Mouse (Mus musculus): ENCODE measurements at regions not wholly inside any gene's neighbourhood (a gene's known extent, or its start where the extent isn't known, plus 50 kb on each side); places are given as distances from the start of the nearest gene placed in this dataset.

DNA sequence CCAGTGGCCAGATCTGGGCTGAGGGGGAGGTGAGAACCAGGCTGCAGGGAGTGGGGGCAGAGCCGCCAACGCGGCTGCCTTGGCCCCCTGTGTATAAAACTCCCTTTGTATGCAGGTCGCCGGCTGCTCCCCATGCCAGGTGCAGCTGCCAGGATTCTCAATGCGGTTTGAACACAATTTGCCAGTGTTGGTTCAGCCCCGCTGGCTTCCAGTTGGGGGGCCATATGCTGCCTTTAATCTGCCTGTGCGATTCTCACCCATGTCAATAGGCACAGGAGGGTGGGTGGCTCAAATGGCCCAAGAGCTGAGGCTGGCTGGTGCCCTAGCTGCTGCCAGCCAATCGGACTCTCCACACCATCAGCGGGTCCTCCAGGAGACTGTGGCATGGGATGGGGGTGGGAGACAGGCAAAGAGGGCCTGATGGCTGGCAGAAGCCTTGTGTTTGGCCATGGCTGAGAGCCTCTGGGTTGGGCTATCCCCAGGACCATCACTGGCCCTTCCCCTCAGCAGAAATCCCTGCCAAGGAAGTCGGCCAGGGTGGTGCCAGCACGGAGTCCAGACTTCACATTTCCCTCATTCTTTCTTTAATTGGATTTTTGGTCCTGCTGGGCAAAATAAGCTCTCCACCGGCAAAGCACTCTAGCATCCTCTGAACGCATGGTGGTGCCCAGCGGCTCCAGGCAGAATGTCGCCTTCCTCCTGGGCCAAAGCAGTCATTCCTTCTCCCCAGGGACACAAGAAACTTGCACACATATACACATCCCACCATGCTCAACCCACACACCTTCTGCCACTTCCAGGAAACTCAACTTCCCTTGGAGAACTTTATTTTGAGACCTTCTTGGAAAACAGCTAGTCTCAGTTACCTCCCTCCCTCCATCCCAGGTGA, 338.0 kb downstream of the Bcor start:
- no peak overlapping the region for H3K9ac ChIP-seq (ENCODE audit: low read length)

DNA sequence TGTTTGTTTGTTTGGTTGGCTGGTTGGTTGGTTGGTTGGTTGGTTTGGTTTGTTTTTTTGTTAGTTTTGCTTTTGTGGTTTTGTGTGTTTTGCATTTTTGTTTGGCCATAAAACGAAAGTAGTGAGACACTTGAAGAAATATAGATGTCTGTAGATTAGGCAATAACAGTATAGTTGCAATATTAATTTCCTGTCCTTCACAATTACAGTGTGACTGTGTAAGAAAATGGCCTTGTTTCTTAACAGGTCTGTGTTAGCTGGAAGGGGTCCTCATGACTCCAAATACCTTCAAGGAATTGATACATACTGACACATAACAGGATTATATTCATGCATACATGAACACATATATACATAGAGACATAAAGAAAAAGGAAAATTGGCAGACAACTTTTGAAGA, 334.2 kb downstream of the Bcor start:
- Histone ChIP-seq H3K4me1 (ENCODE audit: control insufficient read depth in 2 of 2, insufficient read depth in 2 of 2, low read length in 2 of 2) (peaks cover 0 to 3% of the 10 kb centered on the region in 2 experiments; a peak in 2 of 4 replicates), H3K9ac (ENCODE audit: low read length) (no peak overlapping the region), H3K27me3 (ENCODE audit: control insufficient read depth, insufficient read depth, low read length) (0 out of 2 replicates have a peak, but pooled peaks cover 3% of the 10 kb centered on the region), H3K36me3 (ENCODE audit: control insufficient read depth, insufficient read depth, low read length) (no peaks in the 10 kb centered on the region), H3K4me2 (ENCODE audit: low read length) (no peak overlapping the region), H3K9me3 (ENCODE audit: control insufficient read depth, low read length) (no peaks in the 10 kb centered on the region), H3K27ac (replicated peaks in 1 of 2; ENCODE audit: control insufficient read depth in 1 of 2, insufficient read depth in 1 of 2, low read depth in 2 of 2, low read length in 2 of 2) (no peak overlapping the region), H3K4me3 (ENCODE audit: control insufficient read depth in 1 of 2, insufficient read depth in 1 of 2, low read depth in 1 of 2, low read length in 2 of 2) (no peak overlapping the region)
- no peak for ATAC-seq (ENCODE audit: insufficient number of reproducible peaks, insufficient read depth, low FRiP score, low read depth)
- 68% methylated on average over 1 of the region's 1 CpGs for WGBS

More for the DNA sequence above, 338.0 kb downstream of the Bcor start:
- H3K9me3 ChIP-seq (ENCODE audit: control insufficient read depth, low read length), result no peaks in the 10 kb centered on the region
- no peaks in the 10 kb centered on the region for H3K27me3 ChIP-seq (ENCODE audit: control insufficient read depth, insufficient read depth, low read length)
- ATAC-seq (ENCODE audit: insufficient number of reproducible peaks, insufficient read depth, low FRiP score, low read depth), result no peak
- peaks cover 0 to 3% of the 10 kb centered on the region in 2 experiments; a peak in 2 of 4 replicates for H3K4me1 ChIP-seq (ENCODE audit: control insufficient read depth in 2 of 2, insufficient read depth in 2 of 2, low read length in 2 of 2)
- WGBS, result 56% methylated on average over 16 of the region's 16 CpGs
- H3K36me3 ChIP-seq (ENCODE audit: control insufficient read depth, insufficient read depth, low read length), result no peaks in the 10 kb centered on the region
- H3K27ac ChIP-seq (replicated peaks in 1 of 2; ENCODE audit: control insufficient read depth in 1 of 2, insufficient read depth in 1 of 2, low read depth in 2 of 2, low read length in 2 of 2), result no peak overlapping the region
- H3K4me3 ChIP-seq (ENCODE audit: control insufficient read depth in 1 of 2, insufficient read depth in 1 of 2, low read depth in 1 of 2, low read length in 2 of 2), result no peak overlapping the region
- no peak overlapping the region for H3K4me2 ChIP-seq (ENCODE audit: low read length)

DNA sequence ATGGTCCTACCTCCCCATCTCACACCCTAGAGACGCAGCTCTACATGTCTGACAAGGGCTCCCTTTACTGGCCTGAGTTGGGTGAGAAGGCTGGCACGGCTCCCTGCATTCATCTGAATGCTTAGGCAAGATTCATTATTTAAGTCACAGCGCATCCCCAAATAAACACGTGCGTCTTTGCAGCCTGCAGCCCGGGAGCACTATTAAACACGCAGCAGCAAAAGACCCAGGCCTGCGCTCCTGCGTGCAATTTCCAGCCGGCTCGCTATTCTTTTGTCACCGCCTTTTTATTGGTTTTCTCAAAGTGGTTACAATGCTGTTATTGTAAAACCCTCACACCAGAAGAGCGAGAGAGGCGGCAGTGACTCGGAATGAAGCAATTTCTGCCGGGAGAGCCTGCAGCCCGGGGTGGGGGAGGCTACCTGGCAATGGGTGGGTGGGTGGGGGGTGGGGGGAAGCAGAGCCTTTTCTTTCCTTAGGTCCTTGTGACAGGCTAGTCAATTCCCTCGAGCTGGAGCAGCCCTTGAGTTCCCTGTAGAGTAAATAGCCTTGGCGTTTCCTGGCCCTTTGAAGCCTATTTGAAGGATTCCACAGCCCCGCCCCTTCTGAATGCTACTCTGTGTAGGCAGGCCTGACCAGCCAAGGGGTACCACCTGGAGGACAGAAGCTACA, 333.3 kb downstream of the Bcor start:
- Histone ChIP-seq H3K27ac (replicated peaks in 1 of 2; ENCODE audit: control insufficient read depth in 1 of 2, insufficient read depth in 1 of 2, low read depth in 2 of 2, low read length in 2 of 2) (no peak overlapping the region), H3K4me2 (ENCODE audit: low read length) (peak overlapping the region; percentile 29)

DNA sequence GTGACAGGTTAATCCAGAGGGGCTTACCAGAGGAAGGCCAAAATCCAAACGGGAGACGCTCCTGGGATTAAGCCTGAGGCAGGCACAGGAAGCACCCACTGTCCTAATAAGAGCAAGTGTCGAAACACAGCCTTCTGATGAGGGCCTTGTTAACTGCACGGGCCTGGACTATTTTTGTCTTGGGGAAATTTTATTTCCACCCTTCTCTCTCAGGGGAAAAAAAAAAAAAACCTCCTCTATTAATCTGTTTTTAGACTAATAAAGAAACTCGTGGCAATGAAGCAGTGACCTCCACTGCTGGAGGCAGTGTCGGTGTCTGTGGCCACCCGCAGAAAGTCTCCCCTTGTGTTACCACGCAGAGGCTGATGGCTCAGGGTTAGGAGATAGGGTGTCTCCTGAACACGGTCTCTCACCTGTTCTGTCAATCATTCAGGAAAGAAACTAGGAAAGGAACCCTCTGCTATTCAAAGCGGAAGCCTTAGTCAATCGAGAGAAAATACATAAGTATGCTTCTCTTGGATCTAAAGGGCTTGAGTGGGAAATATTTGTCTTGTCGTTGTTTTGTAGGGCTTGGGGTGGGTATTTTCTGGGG, 330.6 kb downstream of the Bcor start:
- ATAC-seq (ENCODE audit: insufficient number of reproducible peaks, insufficient read depth, low FRiP score, low read depth), result no peak
- Histone ChIP-seq H3K4me3 (ENCODE audit: control insufficient read depth in 1 of 2, insufficient read depth in 1 of 2, low read depth in 1 of 2, low read length in 2 of 2) (no peak overlapping the region), H3K36me3 (ENCODE audit: control insufficient read depth, insufficient read depth, low read length) (no peaks in the 10 kb centered on the region), H3K9ac (ENCODE audit: low read length) (no peak overlapping the region), H3K4me2 (ENCODE audit: low read length) (no peak overlapping the region), H3K27ac (replicated peaks in 1 of 2; ENCODE audit: control insufficient read depth in 1 of 2, insufficient read depth in 1 of 2, low read depth in 2 of 2, low read length in 2 of 2) (no peak overlapping the region), H3K27me3 (ENCODE audit: control insufficient read depth, insufficient read depth, low read length) (0 out of 2 replicates have a peak, but pooled peaks cover 4% of the 10 kb centered on the region), H3K9me3 (ENCODE audit: control insufficient read depth, low read length) (no peaks in the 10 kb centered on the region), H3K4me1 (ENCODE audit: control insufficient read depth in 2 of 2, insufficient read depth in 2 of 2, low read length in 2 of 2) (no peaks in the 10 kb centered on the region; a peak in 1 of 4 replicates)
- WGBS, result 66% methylated on average over 12 of the region's 12 CpGs

More for the DNA sequence above, 333.3 kb downstream of the Bcor start:
- H3K9ac ChIP-seq (ENCODE audit: low read length), result no peak overlapping the region
- H3K4me1 ChIP-seq (ENCODE audit: control insufficient read depth in 2 of 2, insufficient read depth in 2 of 2, low read length in 2 of 2), result peaks cover 0 to 3% of the 10 kb centered on the region in 2 experiments; a peak in 2 of 4 replicates
- no peak for ATAC-seq (ENCODE audit: insufficient number of reproducible peaks, insufficient read depth, low FRiP score, low read depth)
- H3K4me3 ChIP-seq (ENCODE audit: control insufficient read depth in 1 of 2, insufficient read depth in 1 of 2, low read depth in 1 of 2, low read length in 2 of 2), result no peak overlapping the region
- no peaks in the 10 kb centered on the region for H3K9me3 ChIP-seq (ENCODE audit: control insufficient read depth, low read length)
- H3K36me3 ChIP-seq (ENCODE audit: control insufficient read depth, insufficient read depth, low read length), result no peaks in the 10 kb centered on the region
- 0 out of 2 replicates have a peak, but pooled peaks cover 4% of the 10 kb centered on the region for H3K27me3 ChIP-seq (ENCODE audit: control insufficient read depth, insufficient read depth, low read length)
- 31% methylated on average over 20 of the region's 20 CpGs for WGBS

DNA sequence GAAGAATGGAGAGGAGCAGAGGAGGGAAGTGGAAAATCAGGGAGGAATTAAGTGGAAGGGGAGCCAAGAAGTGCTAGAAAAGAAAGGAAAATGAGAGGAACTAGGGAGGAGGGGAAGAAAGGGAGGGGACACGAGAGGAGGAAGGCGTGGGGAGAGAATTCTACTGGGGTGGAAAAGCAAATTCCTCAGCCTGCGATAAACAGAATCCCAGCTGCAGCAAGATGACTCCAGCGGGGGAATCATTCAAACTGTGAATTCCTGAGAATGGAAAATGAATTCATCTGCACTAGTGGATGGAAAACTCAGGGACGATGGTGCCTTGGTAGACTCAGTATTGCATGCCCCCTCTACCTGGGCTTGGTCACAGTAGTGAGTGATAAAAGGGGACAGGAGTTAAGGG, 322.6 kb downstream of the Bcor start:
- no peak for ATAC-seq (ENCODE audit: insufficient number of reproducible peaks, insufficient read depth, low FRiP score, low read depth)
- Histone ChIP-seq H3K27me3 (ENCODE audit: control insufficient read depth, insufficient read depth, low read length) (no peaks in the 10 kb centered on the region), H3K4me2 (ENCODE audit: low read length) (no peak overlapping the region), H3K4me1 (ENCODE audit: control insufficient read depth in 2 of 2, insufficient read depth in 2 of 2, low read length in 2 of 2) (peaks cover 25 to 28% of the 10 kb centered on the region in 2 experiments), H3K4me3 (ENCODE audit: control insufficient read depth in 1 of 2, insufficient read depth in 1 of 2, low read depth in 1 of 2, low read length in 2 of 2) (no peak overlapping the region), H3K36me3 (ENCODE audit: control insufficient read depth, insufficient read depth, low read length) (no peaks in the 10 kb centered on the region), H3K9ac (ENCODE audit: low read length) (no peak overlapping the region), H3K27ac (replicated peaks in 1 of 2; ENCODE audit: control insufficient read depth in 1 of 2, insufficient read depth in 1 of 2, low read depth in 2 of 2, low read length in 2 of 2) (peak overlapping the region; percentile 14 to 29; a peak in 1 of 4 replicates), H3K9me3 (ENCODE audit: control insufficient read depth, low read length) (no peaks in the 10 kb centered on the region)
- WGBS, result 30% methylated on average over 5 of the region's 5 CpGs

DNA sequence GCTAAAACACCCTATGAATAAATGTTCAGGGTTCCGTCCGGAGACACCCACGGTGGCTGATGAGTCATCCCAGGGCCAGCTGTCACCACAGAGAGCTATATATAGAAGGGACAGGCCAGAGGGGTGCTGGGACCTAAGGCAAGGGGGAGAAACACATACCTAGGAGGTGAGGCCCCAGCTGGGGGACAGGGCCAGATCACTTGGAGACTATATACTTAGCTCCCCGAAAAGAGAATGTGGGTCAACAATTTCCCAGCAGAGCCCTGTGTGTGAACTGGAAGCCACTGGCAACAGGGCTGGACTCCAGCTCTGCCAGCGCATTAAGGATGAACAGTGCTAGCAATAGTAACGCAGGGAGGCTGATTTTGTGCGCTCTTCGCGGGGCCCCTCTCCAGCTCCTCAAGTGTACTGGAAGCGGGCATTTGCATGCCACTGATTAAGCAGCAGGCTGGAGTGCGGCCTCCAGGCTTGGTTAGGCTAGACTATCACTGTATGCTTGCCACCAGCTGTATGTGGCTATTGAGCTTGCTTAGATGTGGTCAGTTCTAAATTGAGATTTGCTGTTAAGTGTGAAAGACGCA, 320.4 kb downstream of the Bcor start:
- peak; percentile 68 for ATAC-seq (ENCODE audit: insufficient number of reproducible peaks, insufficient read depth, low FRiP score, low read depth)
- Histone ChIP-seq H3K36me3 (ENCODE audit: control insufficient read depth, insufficient read depth, low read length) (no peaks in the 10 kb centered on the region), H3K4me3 (ENCODE audit: control insufficient read depth in 1 of 2, insufficient read depth in 1 of 2, low read depth in 1 of 2, low read length in 2 of 2) (no peak overlapping the region), H3K9ac (ENCODE audit: low read length) (0 out of 2 replicates have a peak overlapping the region, but pooled peaks have one; percentile 41), H3K27me3 (ENCODE audit: control insufficient read depth, insufficient read depth, low read length) (no peaks in the 10 kb centered on the region), H3K4me2 (ENCODE audit: low read length) (peak overlapping the region; percentile 35; the same call in 1 of the 2 replicates), H3K4me1 (ENCODE audit: control insufficient read depth in 2 of 2, insufficient read depth in 2 of 2, low read length in 2 of 2) (peaks cover 25 to 28% of the 10 kb centered on the region in 2 experiments), H3K27ac (replicated peaks in 1 of 2; ENCODE audit: control insufficient read depth in 1 of 2, insufficient read depth in 1 of 2, low read depth in 2 of 2, low read length in 2 of 2) (peak overlapping the region; percentile 42 to 87), H3K9me3 (ENCODE audit: control insufficient read depth, low read length) (no peaks in the 10 kb centered on the region)
- WGBS, result 45% methylated on average over 12 of the region's 12 CpGs
